Mouse (Mus musculus): ENCODE results near the gene 4930544D05Rik.

DNA sequence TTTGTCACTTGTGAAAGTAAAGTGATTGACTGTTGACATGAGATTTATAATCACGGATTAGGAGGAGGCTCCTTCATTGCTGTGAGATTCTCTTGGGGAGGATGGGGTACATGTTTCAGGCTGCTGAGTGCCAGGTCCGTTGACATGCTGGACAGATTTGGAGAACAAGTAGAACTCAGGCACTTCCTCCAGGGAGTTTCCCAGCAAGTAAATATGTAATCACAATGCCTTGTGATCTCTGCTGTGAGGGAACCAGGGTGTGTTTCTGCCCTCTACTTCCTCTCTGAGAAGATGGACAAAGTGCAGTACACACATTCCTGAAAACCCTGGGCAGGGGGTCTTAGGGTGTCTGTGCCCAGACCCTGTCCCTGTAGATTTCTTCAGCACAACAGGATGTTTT, 20.0 kb upstream of the 4930544D05Rik start:
- TF ChIP-seq CTCF (IDR thresholded peaks at IDR 0.05; ENCODE audit: low read depth): no peak
- TF ChIP-seq EP300 (optimal IDR thresholded peaks at IDR 0.05): no peak

All from stomach, postnatal 0 days (tissue).